Mouse (Mus musculus): Measurements from ENCODE around the gene Bbs9.

DNA sequence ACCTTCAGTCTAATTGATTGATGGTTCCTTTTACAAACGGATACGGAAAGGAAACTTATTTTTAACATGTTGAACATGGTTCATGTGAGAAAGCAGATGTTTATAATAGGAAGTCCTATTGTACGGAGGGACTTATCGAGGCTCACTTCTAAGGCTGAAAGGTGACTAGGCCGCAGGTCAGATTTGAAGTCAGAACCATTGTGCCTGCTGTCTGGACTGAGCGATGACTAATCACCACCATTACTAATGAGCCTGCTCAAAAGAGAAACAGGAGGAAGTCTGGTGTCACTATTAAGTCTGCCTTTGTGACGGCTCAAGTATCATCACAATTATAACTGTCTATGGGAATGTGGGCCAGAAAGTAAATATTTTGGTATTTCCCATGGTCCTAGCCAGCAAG, 325.2 kb downstream of the Bbs9 start:
- no peak for TF ChIP-seq CTCF (IDR thresholded peaks at IDR 0.05; ENCODE audit: low read depth)
- no peak for TF ChIP-seq EP300 (optimal IDR thresholded peaks at IDR 0.05)
